Mouse (Mus musculus): ENCODE results near the gene Ino80b. TPM values are rescaled to one million over a fixed set of nuclear protein-coding genes. Genes with fewer than 3 reads are reported as not detected.
"Not testable (repeated sequence)": the region's sequence is repeated elsewhere in the genome, so short reads cannot be mapped to it uniquely, and the experiment has no call there.

Gene Ino80b
- 8.7 and 13.1 TPM in 2 replicates for polyA plus RNA-seq (2012; ENCODE audit: insufficient read depth, insufficient read length, missing spikeins)

DNA sequence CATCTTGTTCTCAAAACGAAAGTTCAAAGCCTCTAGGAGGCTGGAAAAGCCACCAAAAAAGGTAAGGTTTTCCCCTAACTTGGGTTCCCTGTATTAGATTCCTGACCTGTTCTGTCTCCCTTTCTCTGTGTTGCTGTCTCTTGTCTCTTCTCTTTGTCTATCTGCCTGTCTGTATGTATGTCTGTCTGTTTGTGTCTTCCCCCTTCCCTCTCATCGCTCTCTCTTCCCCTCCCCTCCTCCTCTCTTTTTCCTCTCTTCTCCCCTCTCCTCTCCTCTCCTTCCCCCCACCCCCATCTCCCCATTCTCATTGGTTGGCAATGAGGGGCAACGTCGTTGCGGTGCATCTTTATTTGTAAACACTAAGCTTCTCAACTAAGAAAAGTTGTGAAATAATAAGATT lies at the start of gene Ino80b:
TSS of gene Ino80b (minus strand) at position 101 of the 400 bp plus-strand sequence.
- peak within 1 kb of the TSS; percentile 51; the same call in 1 of the 2 replicates for H3K27ac ChIP-seq (replicated peaks; ENCODE audit: low read depth, low read length)
- H3K4me3 ChIP-seq (ENCODE audit: insufficient read depth, low read depth, low read length), result peak within 1 kb of the TSS; percentile 84
- peaks cover 4% of the 10 kb centered on the region; the same call in 1 of the 2 replicates for H3K4me1 ChIP-seq (ENCODE audit: control insufficient read depth, insufficient read depth, insufficient read length, low read length)

DNA sequence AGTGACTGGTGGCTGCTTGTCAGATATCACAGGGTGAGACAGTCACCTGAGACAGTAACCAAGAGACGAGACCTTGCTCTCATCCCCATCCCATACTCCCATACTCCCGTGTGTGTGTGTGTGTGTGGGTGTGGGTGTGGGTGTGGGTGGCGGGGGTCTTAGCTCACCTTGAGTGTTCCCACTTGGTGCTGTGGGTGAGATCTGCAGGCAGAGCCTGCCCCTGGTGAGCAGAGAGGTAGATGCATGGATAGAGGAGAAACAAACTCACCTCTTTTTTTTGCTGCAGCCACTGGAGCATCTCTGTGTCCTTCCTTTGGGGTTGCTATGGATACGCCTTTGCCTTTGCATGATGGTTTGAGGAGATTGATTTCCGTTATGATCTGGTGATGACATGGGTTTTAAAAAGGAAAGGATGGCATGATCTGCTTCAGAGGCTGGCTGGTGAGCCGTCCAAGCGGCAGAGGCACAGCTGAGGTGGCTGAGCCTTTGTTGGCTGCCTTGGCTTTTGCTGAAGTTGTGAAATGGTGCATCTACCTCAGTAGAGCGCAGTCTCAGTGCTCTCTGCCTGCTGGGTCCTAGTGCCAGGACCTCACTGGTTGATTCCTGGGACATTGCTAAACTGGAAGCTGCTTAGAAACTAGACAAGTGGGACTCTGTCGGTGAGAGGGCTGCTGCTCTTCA lies 47.1 kb upstream of the Ino80b start:
- Histone ChIP-seq H3K27ac (replicated peaks; ENCODE audit: low read depth, low read length) (no peak overlapping the region), H3K4me1 (ENCODE audit: control insufficient read depth, insufficient read depth, insufficient read length, low read length) (peaks cover 23% of the 10 kb centered on the region), H3K4me3 (ENCODE audit: insufficient read depth, low read depth, low read length) (no peak overlapping the region)

DNA sequence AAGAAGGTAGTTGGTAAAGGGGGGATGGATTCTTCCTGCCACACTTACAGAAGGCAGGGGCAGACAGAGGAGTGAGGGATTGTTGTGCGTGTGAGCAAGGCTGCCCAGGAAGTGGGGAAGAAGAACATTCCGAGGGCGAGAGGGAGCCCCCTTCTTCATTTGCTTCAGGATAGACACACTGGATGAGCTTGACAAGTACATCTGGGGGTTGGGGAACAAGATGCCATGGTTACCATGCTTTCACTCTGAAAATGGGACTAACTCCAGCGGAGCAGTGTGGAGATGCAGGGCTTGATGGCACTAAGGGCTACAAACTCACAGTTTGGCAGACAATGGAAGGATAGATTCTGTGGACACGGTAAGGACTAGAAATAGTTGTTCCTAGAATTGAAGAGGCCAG lies 45.8 kb upstream of the Ino80b start:
- Histone ChIP-seq H3K27ac (replicated peaks; ENCODE audit: low read depth, low read length) (peak overlapping the region; percentile 69), H3K4me1 (ENCODE audit: control insufficient read depth, insufficient read depth, insufficient read length, low read length) (peaks cover 23% of the 10 kb centered on the region), H3K4me3 (ENCODE audit: insufficient read depth, low read depth, low read length) (no peak overlapping the region)

DNA sequence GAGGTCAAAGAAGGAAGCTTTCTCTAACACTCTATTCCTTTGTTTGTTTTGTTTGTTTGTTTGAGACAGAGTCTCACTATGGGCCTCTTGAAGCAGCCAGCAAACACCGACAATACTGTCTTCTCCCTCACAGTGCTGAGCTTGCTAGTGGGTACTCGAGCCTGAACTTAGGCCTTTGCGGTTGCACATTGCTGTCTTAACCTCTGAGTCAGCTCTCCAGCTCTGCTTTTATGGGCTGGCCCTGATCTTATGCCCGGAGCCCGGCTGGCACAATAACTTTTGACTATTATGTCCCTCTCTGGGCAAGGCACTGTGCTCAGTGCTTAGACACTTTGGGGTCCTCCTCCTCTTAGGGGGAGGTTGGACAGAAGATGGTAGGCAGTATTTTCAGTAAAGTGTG lies 44.6 kb upstream of the Ino80b start:
- Histone ChIP-seq H3K4me1 (ENCODE audit: control insufficient read depth, insufficient read depth, insufficient read length, low read length) (peaks cover 23% of the 10 kb centered on the region), H3K27ac (replicated peaks; ENCODE audit: low read depth, low read length) (peak overlapping the region; percentile 76), H3K4me3 (ENCODE audit: insufficient read depth, low read depth, low read length) (no peak overlapping the region)

DNA sequence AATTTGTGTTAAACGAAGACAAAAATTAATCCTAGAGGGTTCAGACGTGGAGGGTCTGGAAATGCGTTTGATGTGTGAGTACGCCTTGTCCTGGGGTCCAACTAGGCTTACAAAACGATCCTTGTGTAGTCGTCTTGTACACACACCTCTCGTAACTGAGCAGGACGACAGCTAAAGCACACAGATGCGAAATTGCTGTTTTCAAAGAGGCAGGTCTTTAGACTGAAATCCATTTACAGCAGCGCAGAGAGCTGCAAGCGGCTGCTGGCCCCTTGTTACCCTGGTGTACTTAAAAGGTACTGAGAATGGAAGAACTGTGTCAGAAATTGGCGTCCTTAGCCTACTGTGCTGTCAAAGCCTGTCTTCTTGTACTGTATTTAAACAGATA lies 41.0 kb upstream of the Ino80b start:
- H3K4me1 ChIP-seq (ENCODE audit: control insufficient read depth, insufficient read depth, insufficient read length, low read length), result peaks cover 15% of the 10 kb centered on the region
- H3K27ac ChIP-seq (replicated peaks; ENCODE audit: low read depth, low read length), result peak overlapping the region; percentile 59
- H3K4me3 ChIP-seq (ENCODE audit: insufficient read depth, low read depth, low read length), result peak overlapping the region; percentile 80

DNA sequence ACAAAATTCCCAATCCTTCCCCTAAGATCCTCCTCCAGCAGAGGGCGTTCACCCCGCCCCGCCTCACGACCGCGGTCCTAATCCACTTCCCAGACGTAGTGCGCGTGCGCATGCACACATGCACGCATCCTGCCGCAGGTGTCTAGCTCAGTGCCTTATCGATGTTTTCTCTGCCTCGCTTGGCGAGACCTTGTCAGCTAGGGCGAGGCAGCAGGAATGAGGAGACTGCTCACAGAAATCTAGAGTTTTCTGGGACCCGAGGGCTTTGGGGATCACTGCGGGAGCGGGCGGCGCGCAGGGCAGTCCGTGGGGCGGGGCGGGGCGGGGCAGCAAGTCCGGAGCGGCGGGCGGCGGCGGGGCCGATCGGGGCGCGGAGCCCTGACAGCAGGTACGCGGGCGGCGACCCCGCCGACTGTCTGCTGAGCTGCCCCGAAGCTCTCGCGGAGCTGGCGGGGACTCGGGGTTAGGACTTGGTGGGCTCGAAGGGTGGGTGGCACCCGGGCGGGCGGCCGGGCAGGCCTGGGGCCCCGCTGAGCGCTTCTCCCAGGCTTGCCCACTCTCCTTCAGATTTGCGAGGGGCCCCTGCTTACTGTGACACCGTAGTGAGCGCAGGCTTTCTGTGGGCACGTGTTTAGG lies 40.5 kb upstream of the Ino80b start, which contains the start of gene Dctn1:
TSS of gene Dctn1 (plus strand) at position 314 of the 636 bp plus-strand sequence.
- H3K27ac ChIP-seq (replicated peaks; ENCODE audit: low read depth, low read length), result peak within 1 kb of the TSS; percentile 91
- H3K4me3 ChIP-seq (ENCODE audit: insufficient read depth, low read depth, low read length), result peak within 1 kb of the TSS; percentile 80
- H3K4me1 ChIP-seq (ENCODE audit: control insufficient read depth, insufficient read depth, insufficient read length, low read length), result peaks cover 11% of the 10 kb centered on the region

DNA sequence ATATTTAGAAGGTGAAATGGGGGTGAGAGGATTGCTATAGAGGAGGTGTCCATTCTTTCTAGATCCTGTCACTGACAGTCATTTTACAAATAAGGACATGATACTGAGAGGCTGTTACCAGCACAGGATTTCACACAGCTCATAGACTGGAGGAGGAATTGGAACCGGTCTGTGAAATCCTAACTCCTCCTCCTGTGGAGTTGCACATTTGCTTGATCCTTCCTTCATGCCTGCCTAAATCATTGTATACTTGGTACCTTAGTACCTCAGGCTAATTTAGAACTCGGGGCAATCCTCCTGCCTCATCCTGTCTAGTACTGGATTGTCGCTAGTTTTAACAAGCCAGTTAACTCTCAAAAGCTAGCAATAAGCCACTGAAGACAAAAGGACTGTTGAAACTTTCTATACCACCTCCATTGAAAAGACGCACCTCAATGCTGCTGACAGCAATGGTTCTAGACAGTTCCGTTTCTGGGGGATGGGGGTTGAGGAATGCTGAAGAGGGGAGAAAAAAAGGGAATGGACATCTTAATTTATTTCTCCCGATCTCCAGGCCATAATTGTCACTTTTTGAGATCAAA lies 39.9 kb upstream of the Ino80b start:
- Histone ChIP-seq H3K4me1 (ENCODE audit: control insufficient read depth, insufficient read depth, insufficient read length, low read length) (peaks cover 11% of the 10 kb centered on the region), H3K4me3 (ENCODE audit: insufficient read depth, low read depth, low read length) (peak overlapping the region; percentile 59), H3K27ac (replicated peaks; ENCODE audit: low read depth, low read length) (peak overlapping the region; percentile 66; the same call in 1 of the 2 replicates)

DNA sequence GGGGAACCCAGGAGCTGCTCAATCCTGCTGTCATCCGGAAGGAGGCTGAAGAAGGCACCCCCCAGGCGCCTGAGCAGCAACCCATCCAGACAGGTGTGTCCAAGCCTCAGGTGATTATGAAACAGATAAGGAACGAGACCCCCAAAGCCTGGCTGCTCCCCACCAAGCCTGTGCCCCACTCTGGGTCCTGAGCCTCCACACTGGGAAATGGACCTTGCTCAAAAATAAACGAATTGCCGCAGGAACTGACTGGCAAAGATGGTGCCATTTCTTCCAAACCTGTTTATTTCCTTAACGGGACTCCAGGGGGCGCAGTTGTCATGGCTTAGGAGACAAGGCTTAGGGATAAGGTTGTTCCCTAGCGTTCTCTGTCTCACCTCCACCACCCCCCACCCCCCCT lies 37.5 kb upstream of the Ino80b start:
- Histone ChIP-seq H3K4me1 (ENCODE audit: control insufficient read depth, insufficient read depth, insufficient read length, low read length) (peaks cover 3% of the 10 kb centered on the region; the same call in 1 of the 2 replicates), H3K27ac (replicated peaks; ENCODE audit: low read depth, low read length) (no peak overlapping the region), H3K4me3 (ENCODE audit: insufficient read depth, low read depth, low read length) (peak overlapping the region; percentile 61)

DNA sequence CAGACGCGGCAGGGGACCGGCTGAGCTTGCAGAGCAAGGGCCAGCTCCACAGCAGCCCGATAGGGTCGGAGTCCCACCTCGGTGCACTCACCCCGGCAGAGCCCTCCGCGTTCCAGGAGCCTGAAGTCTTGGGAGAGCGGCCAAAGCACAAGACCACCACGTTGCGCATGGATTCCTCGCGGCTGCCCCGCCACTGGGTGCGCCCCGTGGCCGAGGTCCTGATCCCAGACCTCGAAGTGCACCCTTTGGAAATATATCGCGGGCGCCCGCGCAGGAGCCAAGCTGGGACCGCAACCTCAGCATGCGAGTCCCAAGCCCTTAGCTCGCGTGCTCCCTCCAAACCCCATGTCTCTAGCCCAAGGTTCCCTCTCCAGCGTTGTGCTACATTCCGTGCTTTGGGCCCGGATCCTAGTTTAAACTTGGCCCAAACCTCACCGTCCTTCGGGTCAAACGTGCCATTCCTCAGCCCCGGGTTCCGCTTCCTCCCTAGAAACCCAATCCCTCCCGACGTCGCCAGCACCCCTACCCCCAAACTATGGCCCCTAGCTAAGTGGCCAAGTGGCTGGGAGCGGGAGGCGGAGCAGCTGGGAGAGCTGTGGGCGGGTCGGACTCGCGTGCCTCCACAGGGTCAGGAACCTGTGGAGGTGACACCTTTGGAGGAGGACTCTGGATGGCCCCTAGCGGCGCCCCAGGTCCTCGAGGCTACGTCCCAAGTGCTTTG lies 36.9 kb upstream of the Ino80b start:
- H3K4me3 ChIP-seq (ENCODE audit: insufficient read depth, low read depth, low read length), result peak overlapping the region; percentile 61
- no peak overlapping the region for H3K27ac ChIP-seq (replicated peaks; ENCODE audit: low read depth, low read length)
- H3K4me1 ChIP-seq (ENCODE audit: control insufficient read depth, insufficient read depth, insufficient read length, low read length), result peaks cover 3% of the 10 kb centered on the region; the same call in 1 of the 2 replicates

DNA sequence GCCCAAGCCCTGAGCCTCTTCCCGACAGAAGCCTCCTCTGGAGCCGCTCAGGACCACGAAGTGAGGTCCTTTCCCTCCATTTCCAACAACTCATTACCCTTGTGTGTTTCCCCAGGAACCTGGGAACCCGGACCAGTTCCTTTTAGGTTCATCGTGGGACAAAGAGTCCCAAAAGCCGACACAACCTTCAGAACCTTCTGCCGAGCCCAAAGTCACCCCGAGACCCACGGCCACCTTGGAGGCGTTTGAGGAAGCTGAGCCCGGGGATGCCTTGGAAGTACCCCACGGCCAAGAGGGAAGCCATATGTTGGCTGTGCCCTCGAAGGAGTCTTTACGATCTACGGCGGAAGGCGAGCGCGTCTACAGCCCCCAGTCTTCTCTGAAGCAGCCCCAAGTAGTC lies 36.2 kb upstream of the Ino80b start:
- no peak overlapping the region for H3K27ac ChIP-seq (replicated peaks; ENCODE audit: low read depth, low read length)
- H3K4me1 ChIP-seq (ENCODE audit: control insufficient read depth, insufficient read depth, insufficient read length, low read length), result peaks cover 3% of the 10 kb centered on the region; the same call in 1 of the 2 replicates
- H3K4me3 ChIP-seq (ENCODE audit: insufficient read depth, low read depth, low read length), result peak overlapping the region; percentile 61; the same call in 1 of the 2 replicates

DNA sequence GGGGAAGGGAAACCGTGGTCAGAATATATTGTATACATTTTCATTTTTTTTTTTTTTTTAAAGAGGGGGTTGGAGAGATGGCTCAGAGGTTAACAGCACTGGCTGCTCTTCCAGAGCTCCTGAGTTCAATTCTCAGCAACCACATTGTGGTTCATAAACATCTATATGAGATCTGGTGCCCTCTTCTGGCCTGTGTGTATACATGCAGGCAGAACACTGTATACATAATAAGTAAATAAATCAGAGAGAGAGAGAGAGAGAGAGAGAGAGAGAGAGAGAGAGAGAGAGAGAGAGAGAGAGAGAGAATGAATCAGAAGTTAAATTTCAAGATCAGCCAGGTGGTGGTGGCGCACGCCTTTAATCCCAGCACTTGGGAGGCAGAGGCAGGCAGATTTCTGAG lies 34.2 kb upstream of the Ino80b start:
- H3K4me1 ChIP-seq (ENCODE audit: control insufficient read depth, insufficient read depth, insufficient read length, low read length); H3K27ac ChIP-seq (replicated peaks; ENCODE audit: low read depth, low read length); H3K4me3 ChIP-seq (ENCODE audit: insufficient read depth, low read depth, low read length): not testable (repeated sequence)

DNA sequence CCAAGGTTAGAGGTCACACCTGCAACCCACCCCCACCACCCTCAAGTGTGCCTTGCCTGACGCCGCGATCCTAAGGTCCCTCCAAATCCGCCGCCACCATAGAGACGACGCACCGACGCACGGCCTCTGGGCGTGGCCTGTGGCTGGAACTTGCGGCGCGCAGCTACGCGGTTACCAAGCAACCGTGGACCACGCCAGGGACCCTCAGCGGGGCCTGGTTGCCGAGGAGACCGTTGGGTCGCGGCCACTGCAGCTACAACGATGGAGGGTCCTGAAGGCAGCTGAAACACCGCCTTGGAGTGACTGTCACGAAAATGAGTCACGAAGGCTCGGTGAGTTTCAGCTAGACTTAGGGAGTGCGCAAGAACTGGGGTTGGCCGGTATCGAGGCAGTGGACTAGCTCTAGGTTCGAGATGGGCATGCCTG lies 31.0 kb upstream of the Ino80b start, which contains the start of the genes Wdr54 and 1700003E16Rik:
TSS of gene Wdr54 (minus strand) at position 139 of the 426 bp plus-strand sequence.
TSS of gene 1700003E16Rik (plus strand) at position 146 of the 426 bp plus-strand sequence.
- H3K4me3 ChIP-seq (ENCODE audit: insufficient read depth, low read depth, low read length), result peak within 1 kb of the TSS; percentile 83
- H3K27ac ChIP-seq (replicated peaks; ENCODE audit: low read depth, low read length), result no peak within 1 kb of the TSS
- H3K4me1 ChIP-seq (ENCODE audit: control insufficient read depth, insufficient read depth, insufficient read length, low read length), result no peaks in the 10 kb centered on the region

DNA sequence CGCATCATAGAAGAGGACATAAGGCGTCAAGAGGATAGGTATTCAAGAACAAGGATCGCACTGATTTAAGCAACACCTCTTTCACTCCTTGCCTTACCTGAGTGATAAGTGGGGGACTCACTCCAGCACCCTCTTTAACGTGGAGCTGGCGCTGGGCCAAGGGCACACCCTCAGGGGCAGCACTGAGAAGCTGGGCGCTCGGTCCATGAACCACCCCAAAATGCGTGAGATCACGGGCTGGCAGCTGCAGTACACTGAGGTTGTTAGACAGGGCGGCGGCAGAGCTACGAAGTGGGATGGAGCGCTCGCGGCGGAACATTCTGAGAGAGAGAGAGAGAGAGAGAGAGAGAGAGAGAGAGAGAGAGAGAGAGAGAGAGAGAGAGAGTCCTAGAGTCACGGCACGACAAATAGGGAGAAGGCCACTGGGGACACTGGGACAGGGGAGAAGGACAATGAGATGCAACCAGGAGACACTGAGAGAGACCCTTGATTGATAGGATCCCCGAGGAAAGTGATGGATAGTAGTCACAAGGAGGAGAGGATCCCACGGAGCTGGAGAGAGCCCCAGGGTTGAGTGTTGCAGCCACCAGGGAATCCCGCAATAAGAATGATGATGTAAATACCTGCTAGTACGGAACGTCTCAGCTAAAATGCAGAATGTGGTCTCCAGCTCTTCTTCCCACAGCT lies 30.5 kb upstream of the Ino80b start:
- Histone ChIP-seq H3K4me1 (ENCODE audit: control insufficient read depth, insufficient read depth, insufficient read length, low read length) (no peaks in the 10 kb centered on the region), H3K27ac (replicated peaks; ENCODE audit: low read depth, low read length) (no peak overlapping the region), H3K4me3 (ENCODE audit: insufficient read depth, low read depth, low read length) (peak overlapping the region; percentile 83)

DNA sequence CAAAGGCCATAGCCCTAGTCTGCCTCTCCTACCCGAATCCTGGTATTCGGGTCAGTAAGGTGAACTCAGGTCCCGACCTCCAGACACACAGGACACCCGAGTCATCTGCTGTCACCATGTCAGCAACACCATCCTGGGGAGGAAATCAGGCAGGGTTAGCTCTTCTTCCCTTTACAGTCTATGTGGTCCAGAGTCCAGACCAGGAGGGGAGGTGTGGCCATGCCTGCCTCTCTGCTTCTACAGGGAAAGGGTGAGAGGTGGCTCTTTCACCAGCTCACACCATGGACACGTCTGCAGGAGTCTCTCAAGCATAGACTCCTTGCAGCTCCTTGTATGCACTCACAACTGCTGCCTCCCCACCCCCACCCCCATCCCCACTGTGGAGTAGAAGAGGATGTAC lies 28.3 kb upstream of the Ino80b start:
- H3K27ac ChIP-seq (replicated peaks; ENCODE audit: low read depth, low read length), result no peak overlapping the region
- H3K4me1 ChIP-seq (ENCODE audit: control insufficient read depth, insufficient read depth, insufficient read length, low read length), result no peaks in the 10 kb centered on the region
- H3K4me3 ChIP-seq (ENCODE audit: insufficient read depth, low read depth, low read length), result no peak overlapping the region
